Mouse (Mus musculus) MEL (cell line): ENCODE measurements at regions not wholly inside any gene's neighbourhood (a gene's known extent, or its start where the extent isn't known, plus 50 kb on each side); places are given as distances from the start of the nearest gene placed in this dataset.

Source experiments
- CTCF ChIP-seq, 3 experiments: IDR thresholded peaks in 2 of 3; conservative IDR thresholded peaks in 1 of 3; 2 replicates each; pipeline ENCODE4 v1.5.1; 2011 to 2012; ENCODE audit warnings: low read length in 3 of 3, low read depth in 2 of 3, mild to moderate bottlenecking in 2 of 3, improper control_type of control experiment in 1 of 3, inconsistent platforms in 1 of 3, mixed read lengths in 1 of 3, moderate library complexity in 1 of 3; ENCODE audit not compliant: control insufficient read depth in 1 of 3, insufficient read depth in 1 of 3, poor library complexity in 1 of 3, severe bottlenecking in 1 of 3
- MAFK ChIP-seq: IDR thresholded peaks from 2 replicates; pipeline ENCODE4 v1.6.1; 2011; ENCODE audit warnings: low read depth, mild to moderate bottlenecking, low read length, improper control_type of control experiment, borderline replicate concordance
- MXI1 ChIP-seq: IDR thresholded peaks from 2 replicates; pipeline ENCODE4 v1.6.1; 2011; ENCODE audit warnings: mild to moderate bottlenecking, low read depth, low read length, improper control_type of control experiment

DNA sequence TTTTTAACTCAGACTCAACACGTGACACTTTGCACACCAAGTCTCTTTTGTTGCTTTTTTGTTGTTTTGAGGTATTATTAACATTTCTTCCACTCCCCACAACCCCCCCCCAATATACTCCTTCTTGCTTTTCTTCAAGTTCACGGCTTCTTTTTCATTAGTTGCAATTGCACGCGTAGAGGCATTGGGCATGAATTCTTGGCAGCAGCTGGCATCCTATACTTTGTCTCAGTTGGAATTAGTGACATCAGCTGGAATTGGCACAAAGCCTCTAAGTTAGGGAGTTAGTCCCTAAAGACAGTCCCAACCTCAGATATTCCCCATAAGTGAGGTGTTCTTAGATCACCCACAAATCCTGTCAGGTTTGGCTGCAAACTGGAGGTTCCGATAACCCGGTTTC lies 183.4 kb upstream of the Pgrmc2 start:
- no peak for TF ChIP-seq MXI1
- TF ChIP-seq MAFK: no peak
- no peak for TF ChIP-seq CTCF (IDR thresholded peaks at IDR 0.05 in 2 of 3, conservative IDR thresholded peaks at IDR 0.05 in 1 of 3; ENCODE audit: control insufficient read depth in 1 of 3, insufficient read depth in 1 of 3, low read depth in 2 of 3, low read length in 3 of 3, poor library complexity in 1 of 3, severe bottlenecking in 1 of 3)
